Mouse (Mus musculus): ENCODE measurements around the gene Slc4a1ap.
"Not testable (repeated sequence)": the region's sequence is repeated elsewhere in the genome, so short reads cannot be mapped to it uniquely, and the experiment has no call there.

GRCm38 (mm10) chr5:31527707-31528106 lies 912 bp downstream of the Slc4a1ap start, which contains the start of gene Supt7l:
- TF ChIP-seq CTCF, EP300 (IDR thresholded peaks at IDR 0.05; ENCODE audit: low read depth): not testable (repeated sequence)

Data from liver, embryonic 14.5 days (tissue).